Mouse (Mus musculus) c-Kit-positive CD71-positive TER-119-negative erythroid progenitor cells, embryonic 14.5 days (primary cell): Measurements from ENCODE around the gene Sptb.

Experiments used
- DNase-seq: peaks from one replicate; pipeline ENCODE4 v3.0.0-alpha.2; 2013; ENCODE audit warnings: low read depth

Sptb gene

GRCm38 (mm10) chr12:76576061-76576460, 134.3 kb downstream of the Sptb start:
- DNase-seq: peak; percentile 49

GRCm38 (mm10) chr12:76574815-76575214, 135.5 kb downstream of the Sptb start:
- no peak for DNase-seq

- no peak for DNase-seq
Observed at GRCm38 (mm10) chr12:76573381-76573780, 137.0 kb downstream of the Sptb start.

GRCm38 (mm10) chr12:76572261-76573251, 137.8 kb downstream of the Sptb start:
- no peak for DNase-seq

- DNase-seq: no peak
Observed at GRCm38 (mm10) chr12:76571266-76571665, 139.1 kb downstream of the Sptb start.

GRCm38 (mm10) chr12:76570221-76570940, 140.0 kb downstream of the Sptb start:
- no peak for DNase-seq

GRCm38 (mm10) chr12:76566284-76566683, 144.1 kb downstream of the Sptb start:
- DNase-seq: no peak

GRCm38 (mm10) chr12:76562196-76562595, 148.2 kb downstream of the Sptb start:
- no peak for DNase-seq

GRCm38 (mm10) chr12:76558206-76558605, 152.1 kb downstream of the Sptb start:
- no peak for DNase-seq

GRCm38 (mm10) chr12:76556745-76557389, 153.5 kb downstream of the Sptb start:
- DNase-seq: no peak

- DNase-seq: no peak
Observed at GRCm38 (mm10) chr12:76556187-76556586, 154.2 kb downstream of the Sptb start.

GRCm38 (mm10) chr12:76554871-76555386, 155.4 kb downstream of the Sptb start:
- DNase-seq: no peak

GRCm38 (mm10) chr12:76554392-76554791, 156.0 kb downstream of the Sptb start:
- no peak for DNase-seq

GRCm38 (mm10) chr12:76553917-76554316, 156.4 kb downstream of the Sptb start:
- no peak for DNase-seq

GRCm38 (mm10) chr12:76552958-76553357, 157.4 kb downstream of the Sptb start:
- DNase-seq: no peak

GRCm38 (mm10) chr12:76552321-76552720, 158.0 kb downstream of the Sptb start:
- DNase-seq: no peak

GRCm38 (mm10) chr12:76549203-76549602, 161.1 kb downstream of the Sptb start:
- DNase-seq: no peak

GRCm38 (mm10) chr12:76548082-76548423, 162.3 kb downstream of the Sptb start:
- no peak for DNase-seq

GRCm38 (mm10) chr12:76547409-76548081, 162.8 kb downstream of the Sptb start:
- no peak for DNase-seq

- DNase-seq: no peak
Observed at GRCm38 (mm10) chr12:76546383-76547276, 163.7 kb downstream of the Sptb start.
